Mouse (Mus musculus): ENCODE results near the gene Wipf1. TPM values are rescaled to one million over a fixed set of nuclear protein-coding genes. Genes with fewer than 3 reads are reported as not detected.
A peak's percentile ranks its signal among the peaks of the same experiment; 100 is the strongest.

The Wipf1 gene
- polyA plus RNA-seq, 1 experiment: 7.8 TPM

DNA sequence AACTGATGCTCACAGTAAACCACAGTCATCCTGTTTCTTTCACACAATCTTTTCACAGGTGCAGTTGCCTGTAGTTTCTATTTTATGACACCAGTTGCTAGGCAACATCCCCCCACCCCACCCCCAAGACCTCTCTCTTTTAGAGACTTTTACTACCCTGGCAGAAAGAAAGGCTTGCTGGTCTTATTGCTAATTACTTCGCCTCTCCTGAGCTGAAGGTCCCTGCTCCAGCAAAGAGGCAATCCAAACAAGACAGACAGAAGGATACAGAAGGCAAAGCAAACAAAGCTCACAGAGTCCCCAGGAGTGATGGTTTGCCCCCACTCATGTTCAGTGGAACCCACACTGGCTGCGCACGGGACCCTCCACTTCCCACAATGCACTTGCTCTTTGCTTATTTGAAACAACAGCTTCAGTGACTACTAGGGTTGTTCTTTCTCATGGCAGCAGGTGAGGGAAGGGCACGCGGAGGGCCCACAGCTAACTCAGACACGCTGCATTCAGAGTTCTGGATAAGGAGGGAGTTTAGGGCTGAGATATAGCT lies 79.3 kb downstream of the Wipf1 start:
- H3K36me3 ChIP-seq (ENCODE audit: control insufficient read depth, insufficient read depth, low read length, poor library complexity, severe bottlenecking): no peaks in the 10 kb centered on the region
- TF ChIP-seq EP300 (IDR thresholded peaks at IDR 0.05; ENCODE audit: insufficient read depth, low read depth, low read length) (no peak), POLR2A (IDR thresholded peaks at IDR 0.05; ENCODE audit: insufficient read depth, low read length) (no peak), CTCF (IDR thresholded peaks at IDR 0.05; ENCODE audit: low read depth, low read length) (no peak)
- H3K9me3 ChIP-seq (replicated peaks; ENCODE audit: control insufficient read depth, insufficient read depth, low read length, poor library complexity, severe bottlenecking): no peaks in the 10 kb centered on the region
- no peak overlapping the region for H3K27ac ChIP-seq (ENCODE audit: insufficient read depth, low read length)
- no peak overlapping the region for H3K4me3 ChIP-seq (ENCODE audit: low read depth, low read length)
- no peak overlapping the region for H3K9ac ChIP-seq (ENCODE audit: low read depth, poor library complexity, severe bottlenecking)
- H3K27me3 ChIP-seq (ENCODE audit: control insufficient read depth, insufficient read depth, low read length, poor library complexity, severe bottlenecking): no peaks in the 10 kb centered on the region; the same call in 1 of the 2 replicates
- no peaks in the 10 kb centered on the region for H3K4me1 ChIP-seq (ENCODE audit: control insufficient read depth, insufficient read depth, low read length)

DNA sequence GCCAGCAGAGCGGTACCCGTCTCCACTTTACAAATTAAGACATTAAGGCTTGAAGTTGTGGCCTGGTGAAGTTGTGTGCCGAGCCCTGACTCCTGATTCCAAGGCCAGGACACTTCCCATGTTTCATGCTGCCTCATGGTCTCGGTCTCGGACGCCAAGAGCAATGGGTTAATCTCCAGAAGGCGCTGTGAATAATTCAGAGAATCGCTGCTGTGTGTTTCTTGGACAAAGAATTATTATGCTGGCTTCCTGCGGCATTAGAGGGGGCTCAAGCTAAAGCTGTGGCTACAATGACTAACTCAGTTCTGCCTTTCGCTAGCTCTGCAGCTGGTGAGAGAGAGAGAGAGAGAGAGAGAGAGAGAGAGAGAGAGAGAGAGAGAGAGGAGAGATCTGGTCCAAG lies 85.5 kb downstream of the Wipf1 start:
- TF ChIP-seq CTCF (IDR thresholded peaks at IDR 0.05; ENCODE audit: low read depth, low read length) (no peak), POLR2A (IDR thresholded peaks at IDR 0.05; ENCODE audit: insufficient read depth, low read length) (no peak), EP300 (IDR thresholded peaks at IDR 0.05; ENCODE audit: insufficient read depth, low read depth, low read length) (no peak)
- Histone ChIP-seq H3K27me3 (ENCODE audit: control insufficient read depth, insufficient read depth, low read length, poor library complexity, severe bottlenecking) (no peaks in the 10 kb centered on the region; the same call in 1 of the 2 replicates), H3K4me3 (ENCODE audit: low read depth, low read length) (no peak overlapping the region), H3K4me1 (ENCODE audit: control insufficient read depth, insufficient read depth, low read length) (no peaks in the 10 kb centered on the region), H3K36me3 (ENCODE audit: control insufficient read depth, insufficient read depth, low read length, poor library complexity, severe bottlenecking) (no peaks in the 10 kb centered on the region), H3K9me3 (replicated peaks; ENCODE audit: control insufficient read depth, insufficient read depth, low read length, poor library complexity, severe bottlenecking) (no peaks in the 10 kb centered on the region), H3K27ac (ENCODE audit: insufficient read depth, low read length) (no peak overlapping the region), H3K9ac (ENCODE audit: low read depth, poor library complexity, severe bottlenecking) (no peak overlapping the region)

DNA sequence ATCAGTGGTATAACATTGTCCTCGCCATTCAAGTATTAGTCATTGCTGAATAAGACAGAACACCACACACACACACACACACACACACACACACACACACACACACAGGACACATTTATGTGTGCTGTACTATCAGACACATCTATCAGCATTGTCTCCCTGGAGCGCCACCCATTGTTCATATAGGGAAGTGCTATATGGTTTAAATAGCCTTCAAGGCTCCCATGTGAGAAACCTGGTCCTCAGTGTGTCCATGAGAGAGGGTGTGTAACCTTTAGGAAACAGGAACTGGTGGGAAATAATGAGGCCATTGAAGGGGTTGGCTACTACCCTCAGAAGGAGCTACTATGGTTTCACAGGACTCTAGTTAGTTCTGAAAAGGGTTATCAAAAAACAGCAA lies 87.5 kb downstream of the Wipf1 start:
- Histone ChIP-seq H3K27ac (ENCODE audit: insufficient read depth, low read length) (no peak overlapping the region), H3K27me3 (ENCODE audit: control insufficient read depth, insufficient read depth, low read length, poor library complexity, severe bottlenecking) (no peaks in the 10 kb centered on the region), H3K9ac (ENCODE audit: low read depth, poor library complexity, severe bottlenecking) (no peak overlapping the region), H3K36me3 (ENCODE audit: control insufficient read depth, insufficient read depth, low read length, poor library complexity, severe bottlenecking) (no peaks in the 10 kb centered on the region), H3K4me3 (ENCODE audit: low read depth, low read length) (no peak overlapping the region), H3K4me1 (ENCODE audit: control insufficient read depth, insufficient read depth, low read length) (no peaks in the 10 kb centered on the region), H3K9me3 (replicated peaks; ENCODE audit: control insufficient read depth, insufficient read depth, low read length, poor library complexity, severe bottlenecking) (no peaks in the 10 kb centered on the region)
- no peak for TF ChIP-seq POLR2A (IDR thresholded peaks at IDR 0.05; ENCODE audit: insufficient read depth, low read length)
- TF ChIP-seq CTCF (IDR thresholded peaks at IDR 0.05; ENCODE audit: low read depth, low read length): no peak
- TF ChIP-seq EP300 (IDR thresholded peaks at IDR 0.05; ENCODE audit: insufficient read depth, low read depth, low read length): no peak

DNA sequence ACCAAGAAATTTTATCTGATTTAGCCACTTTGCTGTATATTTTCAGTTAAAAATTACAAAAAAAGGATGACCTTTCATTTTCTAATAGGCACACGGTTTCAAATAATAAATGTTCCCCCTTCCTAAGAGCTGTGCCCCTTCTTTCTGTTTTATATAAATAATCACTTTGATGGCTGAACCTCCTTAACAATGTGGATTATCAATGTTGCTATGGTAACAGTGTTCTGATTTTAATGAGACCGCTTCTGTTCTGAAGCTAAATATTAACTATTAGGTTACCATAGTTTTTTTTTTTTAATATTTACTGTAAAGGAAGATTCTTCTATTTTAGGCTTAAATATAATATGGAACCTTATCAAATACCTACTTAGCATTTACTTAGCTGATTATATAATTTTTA lies 89.2 kb downstream of the Wipf1 start:
- TF ChIP-seq POLR2A (IDR thresholded peaks at IDR 0.05; ENCODE audit: insufficient read depth, low read length): no peak
- no peak for TF ChIP-seq EP300 (IDR thresholded peaks at IDR 0.05; ENCODE audit: insufficient read depth, low read depth, low read length)
- no peak for TF ChIP-seq CTCF (IDR thresholded peaks at IDR 0.05; ENCODE audit: low read depth, low read length)
- H3K4me3 ChIP-seq (ENCODE audit: low read depth, low read length): no peak overlapping the region
- H3K27me3 ChIP-seq (ENCODE audit: control insufficient read depth, insufficient read depth, low read length, poor library complexity, severe bottlenecking): no peaks in the 10 kb centered on the region
- no peak overlapping the region for H3K27ac ChIP-seq (ENCODE audit: insufficient read depth, low read length)
- H3K4me1 ChIP-seq (ENCODE audit: control insufficient read depth, insufficient read depth, low read length): no peaks in the 10 kb centered on the region
- no peak overlapping the region for H3K9ac ChIP-seq (ENCODE audit: low read depth, poor library complexity, severe bottlenecking)
- no peaks in the 10 kb centered on the region for H3K36me3 ChIP-seq (ENCODE audit: control insufficient read depth, insufficient read depth, low read length, poor library complexity, severe bottlenecking)
- H3K9me3 ChIP-seq (replicated peaks; ENCODE audit: control insufficient read depth, insufficient read depth, low read length, poor library complexity, severe bottlenecking): no peaks in the 10 kb centered on the region

DNA sequence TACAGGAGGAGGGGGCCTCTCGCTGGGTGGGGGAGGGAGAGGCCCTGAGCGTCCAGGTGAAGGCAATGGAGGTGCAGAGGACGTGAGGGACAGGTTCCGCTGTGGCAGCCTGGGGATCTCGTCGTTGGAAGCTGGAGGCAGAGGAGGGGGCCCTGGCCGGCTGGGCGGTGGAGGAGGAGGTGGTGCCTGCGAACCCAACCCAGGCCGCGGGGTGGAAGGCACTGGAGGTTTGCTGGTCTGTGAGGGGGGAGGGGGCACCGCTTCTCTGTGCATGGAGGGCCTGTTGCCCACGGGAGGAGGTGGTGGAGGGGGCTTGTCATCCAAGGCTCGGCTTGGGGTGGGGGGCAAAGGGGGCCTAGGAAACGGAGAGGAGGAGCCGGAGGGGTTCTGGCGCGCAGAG lies 92.6 kb downstream of the Wipf1 start:
- Histone ChIP-seq H3K9ac (ENCODE audit: low read depth, poor library complexity, severe bottlenecking) (peak overlapping the region; percentile 51), H3K4me1 (ENCODE audit: control insufficient read depth, insufficient read depth, low read length) (peaks cover 3% of the 10 kb centered on the region), H3K27me3 (ENCODE audit: control insufficient read depth, insufficient read depth, low read length, poor library complexity, severe bottlenecking) (no peaks in the 10 kb centered on the region), H3K27ac (ENCODE audit: insufficient read depth, low read length) (no peak overlapping the region), H3K9me3 (replicated peaks; ENCODE audit: control insufficient read depth, insufficient read depth, low read length, poor library complexity, severe bottlenecking) (no peaks in the 10 kb centered on the region), H3K4me3 (ENCODE audit: low read depth, low read length) (peak overlapping the region; percentile 44), H3K36me3 (ENCODE audit: control insufficient read depth, insufficient read depth, low read length, poor library complexity, severe bottlenecking) (no peaks in the 10 kb centered on the region)
- TF ChIP-seq CTCF (IDR thresholded peaks at IDR 0.05; ENCODE audit: low read depth, low read length) (no peak), EP300 (IDR thresholded peaks at IDR 0.05; ENCODE audit: insufficient read depth, low read depth, low read length) (no peak), POLR2A (IDR thresholded peaks at IDR 0.05; ENCODE audit: insufficient read depth, low read length) (no peak)

DNA sequence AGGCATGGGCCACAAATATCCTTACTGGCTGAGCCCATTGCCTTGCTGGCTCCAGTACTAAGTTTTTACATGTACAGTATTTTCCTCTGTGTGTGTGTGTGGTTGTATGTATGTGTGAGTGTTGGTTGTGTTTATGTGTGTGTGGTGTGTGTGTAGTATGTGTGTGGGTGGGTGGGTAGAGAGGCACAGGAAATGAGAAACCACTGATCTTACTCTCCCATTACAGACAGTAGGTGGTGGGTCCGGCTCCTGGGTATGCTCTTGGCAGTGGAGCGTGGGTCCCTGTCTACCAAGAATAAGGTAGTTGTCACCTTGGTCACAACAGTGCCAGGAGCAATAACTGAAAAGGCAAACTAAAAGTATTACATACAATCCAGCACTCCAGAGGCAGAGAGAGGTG lies 93.7 kb downstream of the Wipf1 start:
- H3K4me1 ChIP-seq (ENCODE audit: control insufficient read depth, insufficient read depth, low read length): peaks cover 3% of the 10 kb centered on the region
- no peaks in the 10 kb centered on the region for H3K36me3 ChIP-seq (ENCODE audit: control insufficient read depth, insufficient read depth, low read length, poor library complexity, severe bottlenecking)
- no peak overlapping the region for H3K9ac ChIP-seq (ENCODE audit: low read depth, poor library complexity, severe bottlenecking)
- H3K27ac ChIP-seq (ENCODE audit: insufficient read depth, low read length): no peak overlapping the region
- no peak for TF ChIP-seq EP300 (IDR thresholded peaks at IDR 0.05; ENCODE audit: insufficient read depth, low read depth, low read length)
- TF ChIP-seq POLR2A (IDR thresholded peaks at IDR 0.05; ENCODE audit: insufficient read depth, low read length): no peak
- no peak for TF ChIP-seq CTCF (IDR thresholded peaks at IDR 0.05; ENCODE audit: low read depth, low read length)
- no peaks in the 10 kb centered on the region for H3K27me3 ChIP-seq (ENCODE audit: control insufficient read depth, insufficient read depth, low read length, poor library complexity, severe bottlenecking)
- H3K9me3 ChIP-seq (replicated peaks; ENCODE audit: control insufficient read depth, insufficient read depth, low read length, poor library complexity, severe bottlenecking): no peaks in the 10 kb centered on the region
- H3K4me3 ChIP-seq (ENCODE audit: low read depth, low read length): no peak overlapping the region
